Mouse (Mus musculus) neural tube, embryonic 13.5 days (tissue): Measurements from ENCODE around the gene Emilin3. TPM values are rescaled to one million over a fixed set of nuclear protein-coding genes. Genes with fewer than 3 reads are reported as not detected.

Source experiments
- ATAC-seq: fragments of 200-750 bp; cut with Nextera tagmentation; 2 replicates; pipeline ENCODE4 v1.8.0; 2017; ENCODE audit warnings: low read depth, mild to moderate bottlenecking, moderate TSS enrichment, moderate library complexity
- H3K27ac ChIP-seq: fragments of 300-500 bp; sonication (generic); replicated peaks from 2 replicates; pipeline ENCODE4 v1.5.1; 2015; ENCODE audit warnings: moderate library complexity, mild to moderate bottlenecking, inconsistent platforms
- H3K27me3 ChIP-seq: fragments of 300-500 bp; sonication (generic); 2 replicates; pipeline ENCODE4 v1.6.1; 2015; ENCODE audit warnings: mild to moderate bottlenecking, inconsistent platforms
- H3K36me3 ChIP-seq: fragments of 300-500 bp; sonication (generic); 2 replicates; pipeline ENCODE4 v1.6.1; 2015; ENCODE audit warnings: mild to moderate bottlenecking, inconsistent platforms
- H3K4me1 ChIP-seq: fragments of 300-500 bp; sonication (generic); replicated peaks from 2 replicates; pipeline ENCODE4 v1.6.1; 2015; ENCODE audit warnings: inconsistent platforms
- H3K4me2 ChIP-seq: fragments of 300-500 bp; sonication (generic); 2 replicates; pipeline ENCODE4 v1.6.1; 2015; ENCODE audit warnings: inconsistent platforms, mild to moderate bottlenecking, moderate library complexity
- H3K4me3 ChIP-seq: fragments of 300-500 bp; sonication (generic); 2 replicates; pipeline ENCODE4 v1.5.1; 2015; ENCODE audit warnings: mild to moderate bottlenecking, inconsistent platforms
- H3K9ac ChIP-seq: fragments of 300-500 bp; sonication (generic); 2 replicates; pipeline ENCODE4 v1.6.1; 2015; ENCODE audit warnings: moderate library complexity, mild to moderate bottlenecking, inconsistent platforms
- H3K9me3 ChIP-seq: fragments of 300-500 bp; sonication (generic); 2 replicates; pipeline ENCODE4 v1.6.1; 2016; ENCODE audit warnings: inconsistent platforms
- WGBS: fragments of 180-500 bp; shearing (Covaris S2); methylation state at CpG from one replicate; pipeline ENCODE4 v1.1.7; 2015; 5-methylcytosine and 5-hydroxymethylcytosine counted together
- polyA plus RNA-seq: library from polyadenylated mRNA; unstranded; fragments of >200 nt; fragmentation: Nextera tagmentation; extraction: Ambion mirVana; gene quantifications from 2 replicates; pipeline ENCODE4 v1.2.1, GENCODE M21; 2015

Emilin3 gene
- polyA plus RNA-seq, 1 experiment from 2014 or later, result 0.87 TPM

- Histone ChIP-seq H3K9ac (no peak overlapping the region), H3K9me3 (no peaks in the 10 kb centered on the region), H3K4me3 (no peak overlapping the region), H3K27ac (no peak overlapping the region), H3K36me3 (no peaks in the 10 kb centered on the region), H3K4me2 (no peak overlapping the region), H3K4me1 (no peaks in the 10 kb centered on the region), H3K27me3 (no peaks in the 10 kb centered on the region)
- no peak for ATAC-seq
- WGBS, result 92% methylated on average over 1 of the region's 1 CpGs
These were observed 48.0 kb downstream of the Emilin3 start for GRCm38 (mm10) chr2:160864112-160864511.

DNA sequence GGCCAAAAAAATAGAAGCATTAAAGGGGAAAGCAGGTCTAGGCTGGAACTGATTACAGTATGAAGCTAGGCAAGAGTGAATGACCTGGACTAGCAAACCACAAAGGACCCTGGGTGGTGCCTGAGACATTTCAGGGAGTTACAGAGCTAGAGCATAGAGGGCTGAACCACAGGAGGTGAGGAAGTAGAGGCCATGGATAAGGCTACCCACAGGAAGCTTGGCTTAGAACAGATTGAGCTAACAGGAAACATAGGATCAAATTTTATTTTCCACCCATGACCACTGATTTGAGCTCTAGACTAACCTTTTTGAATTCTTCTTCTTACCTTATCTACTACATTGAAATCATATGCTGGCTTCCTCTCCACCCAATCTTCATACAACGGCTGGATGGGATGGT, 51.8 kb downstream of the Emilin3 start:
- Histone ChIP-seq H3K4me3 (no peak overlapping the region), H3K27me3 (no peaks in the 10 kb centered on the region), H3K9me3 (no peaks in the 10 kb centered on the region), H3K9ac (no peak overlapping the region), H3K36me3 (no peaks in the 10 kb centered on the region), H3K4me1 (no peaks in the 10 kb centered on the region), H3K27ac (no peak overlapping the region), H3K4me2 (no peak overlapping the region)
- no peak for ATAC-seq
- 97% methylated on average over 1 of the region's 1 CpGs for WGBS

Other genes starting within 250 kb of the Emilin3 start
- gene Plcg1, start 181.0 kb downstream of the Emilin3 start, polyA plus RNA-seq, result 67.5 and 68.0 TPM in 2 replicates
- 14.9 and 15.8 TPM in 2 replicates for gene Zhx3, start 39.3 kb downstream of the Emilin3 start, polyA plus RNA-seq
- gene Lpin3, start 31.7 kb downstream of the Emilin3 start, polyA plus RNA-seq, result 0.29 and 0.41 TPM in 2 replicates
- gene Chd6, start 196.7 kb upstream of the Emilin3 start, polyA plus RNA-seq, result 37.4 and 37.6 TPM in 2 replicates